Mouse (Mus musculus) ES-E14 (cell line): ENCODE data around the gene Pinlyp. TPM values are rescaled to one million over a fixed set of nuclear protein-coding genes. Genes with fewer than 3 reads are reported as not detected.

Experiments used
- DNase-seq: peaks from one replicate; pipeline ENCODE4 v3.0.0-alpha.2; 2013; ENCODE audit warnings: low read depth, low spot score
- H3K27ac ChIP-seq: 2 replicates; pipeline ENCODE4 v1.5.1; 2012; ENCODE audit warnings: low read depth, mild to moderate bottlenecking, low read length, moderate library complexity, mixed read lengths; ENCODE audit not compliant: poor library complexity, insufficient read depth, severe bottlenecking
- H3K36me3 ChIP-seq: 2 replicates; pipeline ENCODE4 v1.6.1; 2012; ENCODE audit warnings: mild to moderate bottlenecking, low read length, moderate library complexity, mixed read lengths; ENCODE audit not compliant: control insufficient read depth, poor library complexity, insufficient read depth, severe bottlenecking
- H3K4me1 ChIP-seq, 2 experiments: fragments of 150-350 bp in 1 of 2; sonication (generic) in 1 of 2; 2 replicates each; pipeline ENCODE4 v1.6.1; 2012; ENCODE audit warnings: low read length in 2 of 2, mild to moderate bottlenecking in 1 of 2, mixed read lengths in 1 of 2; ENCODE audit not compliant: control insufficient read depth in 2 of 2, insufficient read depth in 2 of 2, poor library complexity in 1 of 2
- H3K4me3 ChIP-seq, 2 experiments: fragments of 150-350 bp in 1 of 2; sonication (generic) in 1 of 2; 2 replicates each; pipeline ENCODE4 v1.5.1; 2012; ENCODE audit warnings: low read length in 2 of 2, low read depth in 1 of 2, mild to moderate bottlenecking in 1 of 2, mixed read lengths in 1 of 2; ENCODE audit not compliant: insufficient read depth in 1 of 2, poor library complexity in 1 of 2, severe bottlenecking in 1 of 2
- H3K9ac ChIP-seq: 2 replicates; pipeline ENCODE4 v1.6.1; 2012; ENCODE audit warnings: low read depth, mild to moderate bottlenecking, low read length, mixed read lengths; ENCODE audit not compliant: poor library complexity, insufficient read depth, severe bottlenecking
- H3K9me3 ChIP-seq: fragments of 150-350 bp; sonication (generic); 2 replicates; pipeline ENCODE4 v1.6.1; 2012; ENCODE audit warnings: low read depth, mild to moderate bottlenecking, low read length; ENCODE audit not compliant: control insufficient read depth, insufficient read depth
- CHD2 ChIP-seq: IDR thresholded peaks from 2 replicates; pipeline ENCODE4 v1.6.1; 2014; ENCODE audit warnings: mild to moderate bottlenecking, low read depth, low read length, inconsistent platforms
- HCFC1 ChIP-seq: IDR thresholded peaks from 2 replicates; pipeline ENCODE4 v1.6.1; 2012; ENCODE audit warnings: low read length, inconsistent platforms, borderline replicate concordance; ENCODE audit not compliant: insufficient read depth
- MAFK ChIP-seq: IDR thresholded peaks from 2 replicates; pipeline ENCODE4 v1.6.1; 2014; ENCODE audit warnings: mild to moderate bottlenecking, low read depth, low read length, inconsistent platforms; ENCODE audit not compliant: insufficient read depth
- ZC3H11A ChIP-seq: IDR thresholded peaks from 2 replicates; pipeline ENCODE4 v1.6.1; 2012; ENCODE audit warnings: low read depth, mild to moderate bottlenecking, inconsistent platforms, low read length, borderline replicate concordance
- ZNF384 ChIP-seq: IDR thresholded peaks from 2 replicates; pipeline ENCODE4 v1.6.1; 2012; ENCODE audit warnings: low read depth, low read length, inconsistent platforms
- in situ Hi-C, 2 experiments: fragments of 600-800 bp; cut with MboI; formaldehyde crosslinking; loops; one replicate each; pipeline ENCODE4 v1.15.1; 2025; ENCODE audit warnings: low sequenced_read_pairs in 2 of 2, inconsistent platforms in 1 of 2; ENCODE audit not compliant: unreplicated experiment in 2 of 2
- total RNA-seq: library from RNA; depleted of rRNA; stranded (reverse); fragments of 300-350 nt; gene quantifications from 2 replicates; pipeline ENCODE4 v1.2.3, GENCODE M21; 2012

The Pinlyp gene
- total RNA-seq, 1 experiment: not detected

- TF ChIP-seq ZNF384 (no peak), ZC3H11A (no peak), HCFC1 (no peak), MAFK (no peak), CHD2 (no peak)
- Histone ChIP-seq H3K9me3 (no peaks in the 10 kb centered on the region), H3K27ac (no peak overlapping the region), H3K4me1 (peaks cover 2% of the 10 kb centered on the region in 2 experiments; a peak in 1 of 4 replicates), H3K4me3 (peak overlapping the region; percentile 71 to 80; a peak in 3 of 4 replicates), H3K9ac (peak overlapping the region; percentile 72), H3K36me3 (no peaks in the 10 kb centered on the region)
- no peak for DNase-seq
- in situ Hi-C loops: no loop called here
Measured at GRCm38 (mm10) chr7:24529580-24529979, 16.3 kb downstream of the Pinlyp start.

GRCm38 (mm10) chr7:24528861-24529260 is 17.1 kb downstream of the Pinlyp start:
- no peak for TF ChIP-seq ZC3H11A
- TF ChIP-seq MAFK: no peak
- no peak for TF ChIP-seq CHD2
- no peak for TF ChIP-seq HCFC1
- TF ChIP-seq ZNF384: no peak

GRCm38 (mm10) chr7:24525686-24526420 is 20.1 kb downstream of the Pinlyp start:
- no peak for DNase-seq
- H3K27ac ChIP-seq: no peak overlapping the region
- in situ Hi-C loops: no loop called here
- no peaks in the 10 kb centered on the region for H3K36me3 ChIP-seq
- TF ChIP-seq ZNF384 (no peak), MAFK (no peak), HCFC1 (no peak), CHD2 (no peak), ZC3H11A (no peak)
- no peak overlapping the region for H3K4me3 ChIP-seq
- 0 out of 4 replicates have a peak, but pooled peaks cover 0 to 2% of the 10 kb centered on the region in 2 experiments for H3K4me1 ChIP-seq
- no peak overlapping the region for H3K9ac ChIP-seq
- H3K9me3 ChIP-seq: no peaks in the 10 kb centered on the region

More at GRCm38 (mm10) chr7:24528861-24529260, 17.1 kb downstream of the Pinlyp start:
- in situ Hi-C loops: no loop called here
- Histone ChIP-seq H3K9ac (no peak overlapping the region), H3K9me3 (no peaks in the 10 kb centered on the region), H3K4me1 (0 out of 4 replicates have a peak, but pooled peaks cover 0 to 2% of the 10 kb centered on the region in 2 experiments), H3K27ac (no peak overlapping the region), H3K4me3 (no peak overlapping the region), H3K36me3 (no peaks in the 10 kb centered on the region)
- no peak for DNase-seq

GRCm38 (mm10) chr7:24524978-24525377 is 20.9 kb downstream of the Pinlyp start:
- H3K9ac ChIP-seq: no peak overlapping the region
- H3K9me3 ChIP-seq: no peaks in the 10 kb centered on the region
- H3K4me1 ChIP-seq: peaks cover 0 to 5% of the 10 kb centered on the region in 2 experiments; a peak in 1 of 4 replicates
- H3K36me3 ChIP-seq: no peaks in the 10 kb centered on the region
- no peak overlapping the region for H3K4me3 ChIP-seq
- in situ Hi-C loops: loop anchor here in 1 of 2 experiments (25.0 kb wide), 1 partner anchor 113 kb away; no protein-coding TSS in a partner anchor
- TF ChIP-seq ZNF384 (no peak), CHD2 (no peak), MAFK (no peak), ZC3H11A (no peak), HCFC1 (no peak)
- DNase-seq: no peak
- no peak overlapping the region for H3K27ac ChIP-seq
